Mouse (Mus musculus) heart, embryonic 11.5 days (tissue): ENCODE measurements at regions not wholly inside any gene's neighbourhood (a gene's known extent, or its start where the extent isn't known, plus 50 kb on each side); places are given as distances from the start of the nearest gene placed in this dataset.

Source experiments
- ATAC-seq: fragments of 200-750 bp; cut with Nextera tagmentation; replicated peaks from 2 replicates; pipeline ENCODE4 v1.8.0; 2017; ENCODE audit warnings: moderate library complexity; ENCODE audit not compliant: insufficient number of reproducible peaks, low FRiP score, low TSS enrichment
- H3K27ac ChIP-seq: fragments of 300-500 bp; sonication (generic); 2 replicates; pipeline ENCODE4 v1.5.1; 2014; ENCODE audit warnings: mild to moderate bottlenecking, low read depth, low read length
- H3K27me3 ChIP-seq: fragments of 300-500 bp; sonication (generic); 2 replicates; pipeline ENCODE4 v1.6.1; 2014; ENCODE audit warnings: mild to moderate bottlenecking, low read length, mixed read lengths; ENCODE audit not compliant: control insufficient read depth, insufficient read depth
- H3K36me3 ChIP-seq: fragments of 300-500 bp; sonication (generic); 2 replicates; pipeline ENCODE4 v1.6.1; 2014; ENCODE audit warnings: mild to moderate bottlenecking, low read length, moderate library complexity, mixed read lengths; ENCODE audit not compliant: control insufficient read depth, insufficient read depth
- H3K4me1 ChIP-seq: fragments of 300-500 bp; sonication (generic); 2 replicates; pipeline ENCODE4 v1.6.1; 2014; ENCODE audit warnings: low read length; ENCODE audit not compliant: control insufficient read depth, insufficient read depth
- H3K4me2 ChIP-seq: fragments of 300-500 bp; sonication (generic); 2 replicates; pipeline ENCODE4 v1.6.1; 2014; ENCODE audit warnings: mild to moderate bottlenecking, moderate library complexity
- H3K4me3 ChIP-seq: fragments of 300-500 bp; sonication (generic); 2 replicates; pipeline ENCODE4 v1.5.1; 2014; ENCODE audit warnings: low read depth, low read length
- H3K9ac ChIP-seq: fragments of 300-500 bp; sonication (generic); 2 replicates; pipeline ENCODE4 v1.6.1; 2014; ENCODE audit warnings: mild to moderate bottlenecking, low read depth, low read length, moderate library complexity
- H3K9me3 ChIP-seq: fragments of 300-500 bp; sonication (generic); replicated peaks from 2 replicates; pipeline ENCODE4 v1.6.1; 2016; ENCODE audit warnings: low read length; ENCODE audit not compliant: control insufficient read depth
- WGBS: fragments of 180-500 bp; shearing (Covaris S2); extraction: QIAGEN DNeasy Blood & Tissue Kit; methylation state at CpG from one replicate; pipeline ENCODE4 v1.1.7; 2014; ENCODE audit not compliant: insufficient replicate concordance; 5-methylcytosine and 5-hydroxymethylcytosine counted together

GRCm38 (mm10) chr4:56230451-56230850 lies 509.4 kb upstream of the Gm26657 start:
- Histone ChIP-seq H3K4me2 (no peak overlapping the region), H3K9ac (no peak overlapping the region), H3K36me3 (no peaks in the 10 kb centered on the region), H3K27me3 (no peaks in the 10 kb centered on the region; the same call in 1 of the 2 replicates), H3K9me3 (no peaks in the 10 kb centered on the region), H3K4me3 (no peak overlapping the region), H3K4me1 (no peaks in the 10 kb centered on the region), H3K27ac (no peak overlapping the region)
- no peak for ATAC-seq
- 82% methylated on average over 1 of the region's 1 CpGs for WGBS

GRCm38 (mm10) chr4:56226493-56226892 lies 513.4 kb upstream of the Gm26657 start:
- H3K27me3 ChIP-seq = no peaks in the 10 kb centered on the region; the same call in 1 of the 2 replicates
- H3K4me2 ChIP-seq = no peak overlapping the region
- H3K27ac ChIP-seq = no peak overlapping the region
- 77% methylated on average over 1 of the region's 1 CpGs for WGBS
- no peaks in the 10 kb centered on the region for H3K4me1 ChIP-seq
- no peaks in the 10 kb centered on the region for H3K9me3 ChIP-seq
- H3K36me3 ChIP-seq = no peaks in the 10 kb centered on the region
- no peak overlapping the region for H3K4me3 ChIP-seq
- no peak overlapping the region for H3K9ac ChIP-seq
- ATAC-seq = no peak

DNA sequence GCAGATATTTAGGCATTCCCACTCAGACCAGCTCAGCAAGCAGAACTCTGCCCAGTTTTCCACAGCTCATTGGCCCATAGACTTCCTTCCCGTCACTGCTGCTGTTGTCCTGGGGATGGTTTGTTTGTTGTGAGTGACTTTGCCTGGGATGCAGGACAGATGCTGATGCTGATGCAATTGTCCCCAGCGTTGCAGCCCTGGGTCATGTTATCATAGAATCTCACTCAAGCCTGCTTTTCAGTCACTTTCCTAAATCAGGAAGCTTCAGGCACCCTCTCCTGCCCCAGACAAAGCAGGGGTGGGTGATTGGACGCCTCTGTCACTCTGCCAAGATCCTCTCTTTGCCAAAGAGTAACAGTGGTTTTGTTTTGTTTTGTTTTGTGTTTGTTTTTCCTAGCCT lies 515.3 kb upstream of the Gm26657 start:
- Histone ChIP-seq H3K36me3 (no peaks in the 10 kb centered on the region), H3K9ac (no peak overlapping the region), H3K4me3 (no peak overlapping the region), H3K27me3 (no peaks in the 10 kb centered on the region; the same call in 1 of the 2 replicates), H3K9me3 (no peaks in the 10 kb centered on the region), H3K4me2 (no peak overlapping the region), H3K27ac (no peak overlapping the region), H3K4me1 (no peaks in the 10 kb centered on the region)
- no peak for ATAC-seq
- WGBS = 48% methylated on average over 3 of the region's 3 CpGs

- Histone ChIP-seq H3K9me3 (no peaks in the 10 kb centered on the region), H3K4me2 (no peak overlapping the region), H3K27ac (no peak overlapping the region), H3K36me3 (no peaks in the 10 kb centered on the region), H3K27me3 (no peaks in the 10 kb centered on the region; the same call in 1 of the 2 replicates), H3K9ac (no peak overlapping the region), H3K4me1 (no peaks in the 10 kb centered on the region), H3K4me3 (no peak overlapping the region)
- WGBS = 53% methylated on average over 8 of the region's 8 CpGs
- ATAC-seq = no peak
These were observed 517.7 kb upstream of the Gm26657 start for GRCm38 (mm10) chr4:56222023-56222776.

DNA sequence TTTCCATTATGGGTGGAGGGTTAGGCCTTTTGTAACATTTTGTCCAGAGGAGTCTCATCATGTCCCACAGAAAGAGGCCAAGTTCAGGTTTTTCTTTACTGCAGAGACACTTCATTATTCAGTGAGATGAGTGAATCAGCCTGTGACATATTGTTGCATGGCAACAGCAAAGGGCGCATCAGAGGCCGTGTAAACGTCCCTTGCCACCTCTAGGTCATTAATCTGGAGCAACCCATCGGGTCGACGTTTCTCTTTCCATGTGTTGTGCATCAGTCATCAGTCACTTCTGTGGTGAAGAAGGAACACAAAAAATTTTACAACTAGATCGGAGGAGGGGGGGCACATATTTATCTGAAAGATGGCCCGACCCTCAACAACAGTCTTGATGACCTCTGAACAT lies 519.3 kb upstream of the Gm26657 start:
- Histone ChIP-seq H3K36me3 (no peaks in the 10 kb centered on the region), H3K4me2 (no peak overlapping the region), H3K4me1 (no peaks in the 10 kb centered on the region), H3K9ac (no peak overlapping the region), H3K4me3 (no peak overlapping the region), H3K9me3 (no peaks in the 10 kb centered on the region), H3K27me3 (no peaks in the 10 kb centered on the region), H3K27ac (no peak overlapping the region)
- WGBS = 66% methylated on average over 8 of the region's 8 CpGs
- ATAC-seq = no peak

GRCm38 (mm10) chr4:56209499-56209898 lies 530.4 kb upstream of the Gm26657 start:
- 89% methylated on average over 2 of the region's 2 CpGs for WGBS
- H3K4me3 ChIP-seq = no peak overlapping the region
- no peak overlapping the region for H3K4me2 ChIP-seq
- H3K27ac ChIP-seq = no peak overlapping the region
- H3K4me1 ChIP-seq = no peaks in the 10 kb centered on the region
- H3K9ac ChIP-seq = no peak overlapping the region
- H3K9me3 ChIP-seq = no peaks in the 10 kb centered on the region
- no peaks in the 10 kb centered on the region for H3K27me3 ChIP-seq
- no peaks in the 10 kb centered on the region for H3K36me3 ChIP-seq
- ATAC-seq = no peak

DNA sequence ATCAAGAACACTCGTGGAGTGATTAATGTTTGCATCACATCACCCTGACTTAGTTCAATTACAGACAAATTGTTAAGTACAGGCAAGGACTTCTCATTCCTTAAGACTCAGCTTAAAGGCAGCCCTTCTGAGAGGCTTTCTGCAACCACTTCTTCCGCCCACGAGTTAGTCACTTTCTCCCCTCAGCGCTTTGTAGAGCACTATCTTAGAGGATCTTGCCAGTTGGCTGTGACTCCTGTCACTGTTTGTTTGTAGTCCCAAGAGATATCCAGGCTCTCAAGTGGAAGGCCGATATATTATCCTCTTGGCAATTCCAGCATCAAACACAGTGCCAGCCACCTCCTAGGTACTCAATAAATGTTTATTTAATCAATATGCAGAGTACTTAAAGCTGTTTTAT lies 532.1 kb upstream of the Gm26657 start:
- WGBS = 28% methylated on average over 5 of the region's 5 CpGs
- no peak for ATAC-seq
- Histone ChIP-seq H3K36me3 (no peaks in the 10 kb centered on the region), H3K4me1 (no peaks in the 10 kb centered on the region), H3K4me2 (no peak overlapping the region), H3K9me3 (no peaks in the 10 kb centered on the region), H3K27me3 (no peaks in the 10 kb centered on the region), H3K9ac (no peak overlapping the region), H3K4me3 (no peak overlapping the region), H3K27ac (no peak overlapping the region)

GRCm38 (mm10) chr4:56205069-56205468 lies 534.8 kb upstream of the Gm26657 start:
- H3K4me1 ChIP-seq = no peaks in the 10 kb centered on the region
- 89% methylated on average over 1 of the region's 1 CpGs for WGBS
- no peak for ATAC-seq
- H3K36me3 ChIP-seq = no peaks in the 10 kb centered on the region
- no peaks in the 10 kb centered on the region for H3K27me3 ChIP-seq
- H3K4me3 ChIP-seq = no peak overlapping the region
- no peak overlapping the region for H3K9ac ChIP-seq
- H3K27ac ChIP-seq = no peak overlapping the region
- H3K4me2 ChIP-seq = no peak overlapping the region
- H3K9me3 ChIP-seq = no peaks in the 10 kb centered on the region

DNA sequence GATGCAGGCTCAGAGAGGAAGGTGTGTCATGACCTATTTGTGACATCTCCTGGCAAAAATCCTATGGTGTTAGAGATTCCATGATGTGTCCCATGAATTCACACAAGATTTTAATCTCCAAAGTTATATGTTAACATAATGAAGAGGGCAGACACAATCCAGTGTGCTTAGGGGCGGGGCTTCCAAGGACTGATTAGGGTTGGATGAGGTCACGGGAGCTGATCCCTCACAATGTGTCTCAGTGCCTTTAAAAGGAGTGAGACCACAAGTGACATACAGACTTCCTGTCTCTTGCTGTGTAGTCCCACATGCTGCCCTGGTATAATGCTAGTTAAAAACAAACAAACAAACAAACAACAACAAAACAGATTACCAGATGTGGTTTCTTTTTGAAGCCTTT lies 546.5 kb upstream of the Gm26657 start:
- H3K4me1 ChIP-seq = no peaks in the 10 kb centered on the region
- H3K27me3 ChIP-seq = no peaks in the 10 kb centered on the region
- no peak for ATAC-seq
- no peaks in the 10 kb centered on the region for H3K9me3 ChIP-seq
- no peak overlapping the region for H3K4me2 ChIP-seq
- H3K27ac ChIP-seq = no peak overlapping the region
- no peaks in the 10 kb centered on the region for H3K36me3 ChIP-seq
- H3K4me3 ChIP-seq = no peak overlapping the region
- H3K9ac ChIP-seq = no peak overlapping the region
- WGBS = 36% methylated on average over 2 of the region's 2 CpGs
